Mouse (Mus musculus): ENCODE measurements around the gene Tcea3. TPM values are rescaled to one million over a fixed set of nuclear protein-coding genes. Genes with fewer than 3 reads are reported as not detected.
A peak's percentile ranks its signal among the peaks of the same experiment; 100 is the strongest.

The Tcea3 gene
- total RNA-seq, 2 experiments from 2014 or later = 10.6 to 13.1 TPM

DNA sequence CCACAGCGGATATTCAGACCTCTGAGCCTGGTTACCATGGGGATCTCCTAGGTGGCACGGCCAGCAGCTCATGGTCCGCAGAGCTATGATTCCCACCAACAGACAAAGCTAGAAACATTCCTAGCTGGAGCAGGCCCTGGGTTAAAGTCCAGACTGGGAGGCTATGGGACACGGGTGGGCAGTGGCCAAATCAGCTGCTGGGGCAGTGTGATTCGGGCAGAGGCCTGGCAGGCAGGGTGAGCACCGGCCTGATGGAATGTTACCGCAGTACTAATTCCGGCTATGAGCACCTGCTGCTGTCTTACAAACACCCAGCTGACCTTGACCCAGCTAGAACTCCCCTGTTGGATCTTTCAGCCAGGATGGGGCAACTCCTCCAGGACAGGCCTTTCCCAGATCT is 23.1 kb downstream of the Tcea3 start:
- DNase-seq (ENCODE audit: low spot score in 2 of 2) = no peak

DNA sequence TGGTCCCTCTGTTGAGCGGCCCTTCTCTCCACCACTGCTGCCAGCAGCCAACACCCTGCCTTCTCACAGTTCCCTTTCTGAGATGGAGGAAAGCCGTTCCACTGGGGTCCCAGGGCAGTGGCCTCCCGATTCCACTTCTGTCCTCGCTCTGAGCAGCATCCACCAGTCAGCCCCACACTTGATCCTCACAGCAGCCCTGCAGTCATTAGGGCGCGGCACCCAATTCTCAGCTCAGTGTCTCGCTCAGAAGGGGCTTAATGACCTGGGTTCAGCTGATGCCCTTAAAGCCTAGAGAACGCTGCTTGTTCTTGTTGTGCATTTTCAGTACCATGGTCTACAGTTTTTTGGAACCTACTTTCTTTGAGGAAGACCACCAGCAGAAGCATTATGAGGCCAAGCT is 33.6 kb downstream of the Tcea3 start:
- no peak for DNase-seq (ENCODE audit: low spot score in 2 of 2)

DNA sequence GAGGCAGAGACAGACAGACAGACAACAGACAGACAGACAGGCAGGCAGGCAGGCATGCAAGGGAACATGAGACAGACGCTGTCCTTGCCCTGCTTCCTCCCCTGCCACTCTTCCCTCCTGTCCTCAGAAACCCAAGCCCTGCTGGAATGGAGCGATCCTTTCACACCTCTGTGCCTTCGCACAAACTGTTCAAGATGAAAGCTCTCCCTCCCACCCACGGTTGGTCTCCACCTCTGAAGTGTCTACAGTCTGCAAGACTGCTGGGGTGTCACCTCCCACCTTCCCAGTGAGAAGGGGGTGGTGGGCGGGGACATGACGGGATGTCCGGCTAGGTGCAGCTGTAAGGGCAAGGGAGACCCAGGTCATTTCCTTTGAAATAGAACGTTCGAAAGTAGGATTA is 34.1 kb downstream of the Tcea3 start:
- DNase-seq (ENCODE audit: low spot score in 2 of 2) = no peak

DNA sequence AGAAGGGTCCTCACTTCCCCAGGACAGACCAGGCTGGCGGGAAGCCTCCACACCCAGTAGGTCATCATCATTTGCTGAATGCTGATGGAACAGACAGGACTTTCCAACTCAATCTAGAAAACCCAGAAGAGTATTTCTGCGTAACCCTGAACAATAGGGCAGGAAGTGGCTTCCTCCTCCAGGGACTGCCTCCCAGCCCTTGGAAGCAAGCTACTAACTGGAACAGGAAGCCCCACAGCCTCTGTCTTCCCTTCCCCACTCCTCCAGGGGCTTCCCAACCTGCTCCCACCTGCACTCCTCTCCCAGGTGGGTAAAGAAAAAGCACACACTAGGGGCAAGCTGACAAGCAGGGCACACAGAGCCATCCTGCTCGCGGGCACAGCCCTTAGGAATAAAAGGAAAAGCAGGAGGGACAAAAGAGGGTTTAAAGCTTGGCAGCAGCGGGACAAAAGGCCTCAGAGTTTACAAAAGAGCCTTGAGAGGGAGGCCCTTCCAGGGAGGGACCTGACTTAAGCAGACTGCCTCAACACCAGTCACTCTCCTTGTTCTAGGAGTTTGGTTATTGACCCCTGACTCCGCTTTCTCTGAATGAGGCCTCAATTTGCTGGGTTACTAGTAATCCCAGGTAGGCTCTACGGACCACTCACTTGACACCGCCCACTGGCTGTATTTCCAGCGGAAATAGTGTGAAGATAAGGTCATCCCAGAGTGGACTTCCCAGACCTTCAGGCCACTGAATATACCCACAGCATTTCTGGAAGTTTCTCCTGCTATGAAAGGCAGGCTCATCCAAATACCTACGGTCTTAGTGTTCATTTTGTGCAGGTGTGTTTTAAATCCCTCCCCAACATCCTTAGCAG is 35.3 kb downstream of the Tcea3 start:
- DNase-seq (ENCODE audit: low spot score in 2 of 2) = no peak

DNA sequence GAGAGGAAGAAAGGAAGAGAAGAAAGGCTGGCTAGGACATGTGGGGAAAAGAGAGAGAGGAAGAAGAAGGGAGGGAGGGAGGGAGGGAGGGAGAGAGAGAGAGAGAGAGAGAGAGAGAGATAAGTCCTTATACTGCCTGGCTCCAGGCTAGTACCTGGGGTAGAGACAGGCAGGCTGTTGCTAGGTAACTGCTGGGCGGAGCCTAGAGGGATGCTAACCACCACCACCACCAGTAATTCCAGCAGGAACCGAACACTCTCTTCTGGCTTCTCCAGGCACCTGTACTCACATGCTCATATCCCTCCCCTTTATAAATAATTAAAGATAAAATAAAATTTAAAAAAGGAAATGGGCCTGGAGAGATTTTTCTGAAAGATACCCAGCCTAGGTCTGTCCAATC is 36.3 kb downstream of the Tcea3 start:
- DNase-seq (ENCODE audit: low spot score in 2 of 2) = no peak

DNA sequence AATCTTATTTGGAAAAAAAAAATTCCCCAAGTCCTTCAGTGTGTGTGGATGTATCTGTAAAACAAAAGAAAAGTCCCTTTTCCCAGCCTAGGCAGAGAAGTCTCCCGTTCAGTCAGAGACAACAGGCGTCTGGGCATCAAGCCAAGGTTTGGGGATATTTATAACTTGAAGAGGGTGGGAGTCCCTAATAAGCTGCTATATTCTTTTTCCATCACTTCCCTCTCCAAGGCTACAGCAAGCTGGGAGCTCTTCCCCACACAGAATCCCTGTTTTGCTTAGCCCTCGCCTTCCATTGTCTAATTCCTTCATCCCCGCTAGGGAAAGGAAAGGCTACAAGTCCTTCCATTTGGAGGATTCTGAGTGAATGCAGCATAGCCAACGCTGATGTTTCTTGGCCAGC is 36.9 kb downstream of the Tcea3 start, which contains the start of gene Zfp46:
Gene Zfp46 (plus strand): TSS at position 229 of the 400 bp plus-strand sequence.
- DNase-seq (ENCODE audit: low spot score in 2 of 2) = peak in 1 of 2 experiments; percentile 63

DNA sequence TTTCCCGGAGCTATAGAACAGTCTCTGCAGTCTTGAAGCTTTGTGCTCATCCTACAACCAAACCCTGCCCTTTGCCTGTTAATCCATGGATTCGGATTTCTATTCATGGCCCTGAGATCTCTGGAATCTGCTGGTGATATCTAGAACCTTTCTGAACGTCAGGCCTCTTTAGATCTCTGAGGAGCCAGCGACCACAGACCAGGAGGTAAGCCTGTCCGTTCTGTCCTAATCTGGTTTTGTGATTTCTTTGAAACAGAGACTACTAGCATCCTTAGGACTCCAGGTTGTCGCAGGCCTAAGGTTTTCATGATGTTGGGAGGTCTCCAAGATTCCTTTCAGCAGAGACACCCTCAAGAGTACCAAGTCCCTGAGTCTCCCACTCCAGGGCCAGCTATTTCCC is 37.4 kb downstream of the Tcea3 start:
- DNase-seq (ENCODE audit: low spot score in 2 of 2) = no peak

DNA sequence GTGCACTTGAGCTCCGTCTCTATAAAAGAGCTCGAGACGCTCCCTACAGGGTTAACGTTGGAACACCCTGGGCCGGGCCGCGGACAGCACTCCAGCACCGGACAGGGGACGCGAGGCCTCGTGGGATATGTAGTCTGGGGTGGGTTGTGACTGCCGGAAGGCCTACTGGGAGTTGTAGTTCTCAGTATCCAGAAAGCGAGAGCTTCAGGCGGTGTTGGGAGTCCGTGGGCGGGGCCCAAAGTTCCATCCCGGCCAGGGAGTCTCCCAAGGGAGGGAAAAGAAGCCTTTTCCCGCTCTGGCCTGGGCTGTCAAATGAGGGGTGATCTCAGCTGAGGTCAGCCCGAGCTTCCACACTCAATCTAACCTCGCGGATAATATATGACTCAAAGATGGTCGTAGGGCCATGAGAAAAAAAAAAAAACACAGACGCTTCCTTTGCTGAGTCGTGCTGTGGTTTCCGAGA is 37.9 kb downstream of the Tcea3 start:
- DNase-seq (ENCODE audit: low spot score in 2 of 2) = peak; percentile 70 to 86

DNA sequence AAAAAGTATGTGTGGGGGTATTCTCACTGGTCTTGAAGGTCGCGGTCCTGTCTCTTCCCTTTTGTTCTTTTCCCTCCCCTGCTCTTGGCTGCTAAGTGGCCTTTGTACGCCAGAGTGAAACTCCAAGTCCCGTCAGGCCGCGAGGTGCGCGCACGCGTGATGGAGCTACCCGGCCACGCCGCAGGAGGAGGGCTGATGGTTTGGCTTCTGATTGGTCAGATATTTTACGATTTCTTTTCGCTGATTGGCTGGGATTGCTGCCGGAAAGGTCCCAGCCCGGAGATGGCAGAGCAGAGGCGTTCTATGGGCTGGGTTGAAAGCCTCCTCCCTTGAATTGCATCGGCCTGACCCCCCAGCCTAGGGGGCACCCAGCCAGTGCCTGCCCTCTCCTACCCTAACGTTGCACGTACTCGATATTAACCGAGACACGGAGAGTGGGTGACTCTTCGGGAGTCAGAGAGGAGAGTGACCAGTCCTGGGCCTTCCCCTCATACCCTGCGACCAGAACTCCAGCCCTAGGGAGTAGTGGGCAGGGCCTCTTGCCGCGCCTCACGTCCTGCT is 38.4 kb downstream of the Tcea3 start:
- DNase-seq (ENCODE audit: low spot score in 2 of 2) = peak; percentile 72 to 94

DNA sequence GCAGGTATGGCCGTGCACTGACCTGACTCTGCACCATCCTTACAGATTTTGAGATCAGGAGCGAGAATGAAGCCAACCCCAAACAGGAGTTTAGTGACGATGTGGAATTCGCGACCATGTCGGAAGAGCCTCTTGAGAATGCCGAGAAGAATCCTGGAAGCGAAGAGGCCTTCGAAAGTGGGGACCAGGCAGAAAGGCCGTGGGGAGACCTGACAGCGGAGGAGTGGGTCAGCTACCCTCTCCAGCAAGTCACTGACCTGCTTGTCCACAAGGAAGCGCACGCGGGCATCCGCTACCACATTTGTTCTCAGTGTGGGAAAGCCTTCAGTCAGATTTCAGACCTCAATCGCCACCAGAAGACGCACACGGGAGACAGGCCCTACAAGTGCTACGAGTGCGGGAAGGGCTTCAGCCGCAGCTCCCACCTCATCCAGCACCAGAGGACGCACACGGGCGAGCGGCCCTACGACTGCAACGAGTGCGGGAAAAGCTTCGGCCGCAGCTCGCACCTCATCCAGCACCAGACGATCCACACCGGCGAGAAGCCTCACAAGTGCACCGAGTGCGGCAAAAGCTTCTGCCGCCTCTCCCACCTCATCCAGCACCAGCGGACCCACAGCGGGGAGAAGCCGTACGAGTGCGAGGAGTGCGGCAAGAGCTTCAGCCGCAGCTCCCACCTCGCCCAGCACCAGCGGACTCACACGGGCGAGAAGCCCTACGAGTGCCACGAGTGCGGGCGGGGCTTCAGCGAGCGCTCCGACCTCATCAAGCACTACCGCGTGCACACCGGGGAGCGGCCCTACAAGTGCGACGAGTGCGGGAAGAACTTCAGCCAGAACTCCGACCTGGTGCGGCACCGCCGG is 42.6 kb downstream of the Tcea3 start:
- no peak for DNase-seq (ENCODE audit: low spot score in 2 of 2)

DNA sequence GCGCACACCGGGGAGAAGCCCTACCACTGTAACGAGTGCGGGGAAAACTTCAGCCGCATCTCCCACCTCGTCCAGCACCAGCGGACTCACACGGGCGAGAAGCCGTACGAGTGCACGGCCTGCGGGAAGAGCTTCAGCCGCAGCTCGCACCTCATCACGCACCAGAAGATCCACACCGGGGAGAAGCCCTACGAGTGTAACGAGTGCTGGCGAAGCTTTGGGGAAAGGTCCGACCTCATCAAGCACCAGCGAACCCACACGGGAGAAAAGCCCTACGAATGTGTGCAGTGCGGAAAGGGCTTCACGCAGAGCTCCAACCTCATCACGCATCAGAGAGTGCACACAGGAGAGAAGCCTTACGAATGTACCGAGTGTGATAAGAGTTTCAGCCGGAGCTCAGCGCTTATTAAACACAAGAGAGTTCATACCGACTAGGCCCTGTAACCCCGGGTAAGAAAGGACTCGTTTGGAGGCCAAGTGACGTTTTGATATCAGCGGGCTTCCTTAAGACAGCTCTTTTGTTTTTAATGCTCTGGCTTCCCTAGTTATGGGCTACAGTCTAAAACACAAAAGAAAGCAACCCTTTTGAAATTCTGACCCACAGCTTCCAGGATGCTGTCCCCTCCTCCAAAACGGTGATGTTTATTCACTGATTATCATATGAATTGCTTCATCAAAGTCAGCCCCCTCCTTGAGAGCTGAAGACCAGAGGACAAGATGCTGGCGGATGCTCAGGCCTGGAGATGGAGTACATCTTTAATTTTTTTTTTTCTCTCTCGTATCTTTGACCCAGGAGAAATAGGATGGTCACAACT is 43.5 kb downstream of the Tcea3 start:
- no peak for DNase-seq (ENCODE audit: low spot score in 2 of 2)

DNA sequence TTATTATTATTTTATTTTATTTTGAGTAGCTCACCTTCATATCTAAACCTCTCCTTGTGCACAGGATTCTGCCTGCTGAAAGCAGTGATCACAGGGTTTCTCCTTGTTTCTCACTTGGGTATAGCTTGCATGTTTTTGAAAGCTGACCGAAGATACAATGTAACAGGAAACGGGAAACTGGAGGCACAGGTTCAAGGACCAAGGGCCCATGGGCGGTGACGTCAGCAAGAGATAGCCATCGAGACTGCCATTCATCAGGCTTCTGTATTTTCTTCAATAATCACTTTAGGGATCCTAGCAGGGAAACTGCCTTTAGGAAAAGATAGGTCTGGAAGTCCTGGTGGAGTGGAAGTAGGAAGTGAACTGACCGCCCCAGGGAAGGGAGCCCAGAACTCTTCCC is 44.2 kb downstream of the Tcea3 start:
- no peak for DNase-seq (ENCODE audit: low spot score in 2 of 2)

DNA sequence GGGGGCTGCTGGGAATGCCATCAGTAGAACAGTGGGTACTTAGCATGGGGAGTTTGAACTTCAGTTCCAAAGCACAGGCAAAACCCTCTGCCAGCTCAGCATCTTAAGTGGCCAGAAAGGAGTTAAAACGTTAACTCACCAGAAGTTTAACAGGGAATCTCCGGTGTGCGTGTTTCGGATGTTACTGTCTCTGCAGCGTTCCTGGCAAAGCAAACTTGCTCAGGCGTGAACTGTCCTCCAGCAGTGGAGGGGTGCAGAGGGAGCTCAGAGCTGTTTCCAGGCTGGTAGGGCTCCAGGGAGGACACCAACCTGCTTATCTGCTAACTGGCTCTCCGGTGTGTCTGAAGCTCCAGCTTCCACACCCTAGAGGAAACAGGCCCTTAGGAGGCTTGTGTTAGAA is 48.4 kb downstream of the Tcea3 start:
- no peak for DNase-seq (ENCODE audit: low spot score in 2 of 2)

DNA sequence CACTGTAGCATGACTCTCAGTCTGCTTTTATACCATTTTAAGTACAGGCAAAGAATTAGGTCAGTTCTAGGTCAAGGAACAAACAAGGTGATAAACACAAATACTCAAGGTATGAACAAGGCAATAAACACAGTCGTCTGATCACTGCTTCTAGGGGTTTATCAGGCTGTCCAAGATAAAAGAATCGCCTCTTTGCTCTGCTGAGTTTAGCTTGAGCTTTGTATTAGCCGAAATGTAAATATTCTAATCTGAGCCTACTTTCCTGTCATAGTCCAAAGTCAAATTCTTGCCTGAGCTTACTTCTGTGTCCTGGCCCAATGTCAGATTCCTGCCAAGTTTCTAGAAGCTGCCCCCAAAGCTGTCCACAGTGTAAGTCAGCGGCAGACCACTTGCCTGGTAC is 54.9 kb downstream of the Tcea3 start:
- no peak for DNase-seq (ENCODE audit: low spot score in 2 of 2)

DNA sequence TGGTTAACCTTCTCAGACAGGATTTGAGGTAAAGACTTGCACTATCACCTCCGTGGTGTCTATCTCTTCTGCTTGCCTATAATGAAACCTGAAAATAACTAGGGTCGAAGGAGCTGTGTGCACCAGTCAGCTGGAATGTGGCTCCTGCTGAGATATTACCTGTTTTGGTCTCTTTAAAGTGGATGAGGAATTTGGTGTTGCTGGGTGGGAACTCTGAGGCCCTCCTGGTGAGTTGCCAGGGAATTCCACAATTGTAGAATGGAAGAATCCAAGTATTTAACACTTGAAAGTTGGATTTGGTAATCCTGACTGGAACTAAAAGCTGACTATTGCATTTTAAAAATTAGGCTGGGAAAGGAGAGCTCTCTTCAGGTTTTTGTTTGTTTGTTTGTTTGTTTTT is 56.7 kb downstream of the Tcea3 start:
- no peak for DNase-seq (ENCODE audit: low spot score in 2 of 2)

DNA sequence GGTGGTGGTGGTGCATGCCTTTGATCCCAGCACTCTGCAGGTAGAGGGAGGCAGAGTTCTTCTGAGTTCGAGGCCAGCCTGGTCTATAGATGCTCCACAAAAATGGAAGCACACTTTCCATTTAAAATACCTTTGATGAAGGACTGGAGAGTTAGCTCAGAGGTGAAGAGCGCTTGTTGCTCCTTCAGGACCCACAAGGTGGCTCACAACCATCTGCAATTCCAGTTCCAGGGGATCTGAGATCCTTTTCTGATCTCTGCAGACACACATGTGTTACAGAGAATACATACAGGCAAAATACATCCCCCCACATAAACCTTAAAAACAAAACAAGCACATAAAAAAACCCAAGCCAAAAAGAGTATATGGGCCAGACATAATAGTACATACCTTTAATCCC is 60.8 kb downstream of the Tcea3 start:
- no peak for DNase-seq (ENCODE audit: low spot score in 2 of 2)

DNA sequence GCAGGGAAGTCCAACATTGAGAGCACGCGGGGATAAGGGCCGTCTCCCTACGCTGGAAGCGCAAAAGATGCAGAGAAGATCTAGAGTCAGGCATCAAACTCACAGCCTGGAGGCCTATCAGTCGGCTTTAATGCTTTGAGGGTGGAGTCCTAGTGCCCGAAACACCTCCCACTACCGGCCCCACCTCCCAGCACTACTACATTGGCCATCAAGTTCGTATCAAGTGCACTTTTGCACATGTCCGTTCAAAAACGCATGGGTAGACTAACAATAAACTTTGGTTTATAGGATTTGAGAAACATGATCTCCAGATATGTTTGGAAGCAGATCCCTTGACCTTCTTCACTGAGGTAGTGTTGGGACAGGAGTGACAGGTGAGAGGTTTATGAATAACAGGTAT is 62.3 kb downstream of the Tcea3 start:
- DNase-seq (ENCODE audit: low spot score in 2 of 2) = no peak

DNA sequence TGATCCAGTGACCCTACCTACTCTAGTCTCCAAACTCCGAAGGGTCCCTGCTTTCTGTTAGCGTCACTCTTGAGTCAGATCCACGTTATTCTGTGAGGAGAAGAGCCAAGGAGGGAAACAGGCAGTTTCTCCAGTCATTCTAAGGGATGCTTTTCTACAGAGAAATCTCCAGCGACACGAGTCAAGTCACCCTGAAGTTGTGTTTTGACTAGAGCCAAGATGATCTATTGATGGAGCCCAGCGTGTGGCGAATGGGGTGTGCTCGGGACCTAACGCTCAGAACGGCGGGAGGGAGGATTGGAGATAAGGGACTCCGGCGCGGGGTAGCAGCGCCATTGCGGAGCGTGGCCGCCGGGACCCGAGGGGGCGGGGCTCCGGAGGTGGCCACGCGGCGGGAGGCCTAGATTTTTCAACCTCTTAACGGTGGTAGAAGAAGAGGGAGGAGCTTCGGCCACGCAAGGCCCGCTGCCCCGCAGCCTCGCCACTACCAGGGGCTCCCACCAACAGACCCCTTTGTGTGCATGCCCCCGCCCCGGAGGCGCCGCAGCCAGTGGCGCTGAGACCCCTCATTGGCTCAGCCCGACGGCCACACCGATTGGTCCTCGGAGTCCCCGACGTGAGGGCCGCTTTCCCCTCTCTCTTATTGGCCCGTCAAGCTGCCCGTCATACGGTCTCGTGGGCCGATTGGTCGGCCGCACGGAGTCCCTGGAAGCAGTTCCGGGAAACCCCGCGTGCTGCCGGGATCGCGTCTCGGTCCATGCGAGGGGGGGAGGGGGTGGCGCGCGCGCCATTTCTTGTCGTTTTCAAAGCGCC is 62.9 kb downstream of the Tcea3 start, which contains the start of gene Hnrnpr:
Gene Hnrnpr (plus strand): TSS at position 714 of the 813 bp plus-strand sequence.
- peak; percentile 99 for DNase-seq (ENCODE audit: low spot score in 2 of 2)

DNA sequence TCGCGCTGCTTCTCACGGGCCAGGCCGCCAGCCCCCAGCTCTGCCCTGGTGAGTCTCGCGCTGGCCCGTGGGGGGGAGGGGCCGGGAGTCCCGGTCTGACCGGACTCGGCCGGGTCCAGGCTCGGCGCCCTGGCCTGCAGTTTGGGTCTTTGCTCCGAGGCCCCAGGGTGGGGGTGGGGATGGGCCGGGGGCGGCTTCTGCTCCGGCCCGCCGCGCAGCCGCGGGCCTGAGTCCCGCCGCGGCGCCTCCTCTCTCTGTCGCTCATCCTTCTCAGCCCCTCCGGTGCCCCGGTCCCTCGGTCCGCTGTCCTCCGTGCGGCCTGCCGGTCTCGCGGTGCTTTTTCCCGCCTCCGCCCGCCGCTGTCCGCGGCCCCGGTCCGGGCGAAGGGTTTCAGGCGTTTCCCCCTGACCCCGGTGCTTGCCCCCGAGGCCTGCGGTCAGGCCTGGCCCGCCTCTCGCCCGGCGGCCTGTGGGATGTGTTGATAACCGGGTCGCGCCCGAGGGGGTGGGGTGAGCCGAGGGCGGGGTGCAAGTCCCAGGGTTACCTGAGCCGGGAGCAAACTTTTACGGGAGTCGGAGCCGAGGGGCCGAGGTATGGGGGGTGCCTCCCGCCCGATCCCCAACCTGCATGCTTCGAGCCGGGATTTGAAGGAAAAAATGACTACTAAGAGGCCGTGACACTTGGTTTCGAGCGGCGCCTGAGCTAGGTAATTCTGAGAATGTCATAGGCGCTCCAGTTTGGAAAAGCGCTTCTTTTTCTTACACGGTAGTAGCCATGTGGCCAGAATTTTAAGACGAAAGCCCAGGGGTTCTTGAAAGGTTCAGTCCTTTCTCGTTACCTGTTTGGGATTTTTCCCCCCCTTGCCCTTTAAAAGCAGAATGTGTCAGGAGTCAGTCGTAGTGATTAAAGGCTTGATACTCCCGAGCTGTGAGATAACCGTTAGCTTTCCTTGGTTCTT is 63.8 kb downstream of the Tcea3 start:
- peak; percentile 22 for DNase-seq (ENCODE audit: low spot score in 2 of 2)
